Mouse (Mus musculus) cerebellum, adult 2 months (tissue): ENCODE measurements at regions not wholly inside any gene's neighbourhood (a gene's known extent, or its start where the extent isn't known, plus 50 kb on each side); places are given as distances from the start of the nearest gene placed in this dataset.

Source experiments
- DNase-seq, 2 experiments: peaks; one replicate each; pipeline ENCODE4 v3.0.0; 2021
- H3K27ac ChIP-seq: fragments of 200-500 bp; 2 replicates; pipeline ENCODE4 v1.5.1; 2012; ENCODE audit warnings: low read length, control low read depth, inconsistent platforms; ENCODE audit not compliant: insufficient read depth
- H3K27me3 ChIP-seq: fragments of 200-500 bp; 2 replicates; pipeline ENCODE4 v1.6.1; 2012; ENCODE audit warnings: inconsistent platforms, mild to moderate bottlenecking, low read length, moderate library complexity; ENCODE audit not compliant: control insufficient read depth, insufficient read depth
- H3K4me1 ChIP-seq: fragments of 200-500 bp; 2 replicates; pipeline ENCODE4 v1.6.1; 2011; ENCODE audit warnings: low read length; ENCODE audit not compliant: control insufficient read depth, insufficient read depth
- H3K4me3 ChIP-seq: fragments of 200-500 bp; replicated peaks from 2 replicates; pipeline ENCODE3; 2011; ENCODE audit warnings: mild to moderate bottlenecking, low read depth, low read length, control low read depth; ENCODE audit not compliant: insufficient read depth
- CTCF ChIP-seq: fragments of 200-500 bp; IDR thresholded peaks from 2 replicates; pipeline ENCODE4 v1.5.1; 2011; ENCODE audit warnings: low read depth, mild to moderate bottlenecking, control low read depth, low read length, moderate library complexity, borderline replicate concordance; ENCODE audit not compliant: insufficient read depth
- POLR2A ChIP-seq: fragments of 200-500 bp; IDR thresholded peaks from 2 replicates; pipeline ENCODE4 v1.6.1; 2011; ENCODE audit warnings: low read length, control low read depth, borderline replicate concordance; ENCODE audit not compliant: insufficient read depth
- WGBS: fragments of 180-500 bp; shearing (Covaris S2); methylation state at CpG from one replicate; pipeline ENCODE4 v1.1.7; 2018; 5-methylcytosine and 5-hydroxymethylcytosine counted together

DNA sequence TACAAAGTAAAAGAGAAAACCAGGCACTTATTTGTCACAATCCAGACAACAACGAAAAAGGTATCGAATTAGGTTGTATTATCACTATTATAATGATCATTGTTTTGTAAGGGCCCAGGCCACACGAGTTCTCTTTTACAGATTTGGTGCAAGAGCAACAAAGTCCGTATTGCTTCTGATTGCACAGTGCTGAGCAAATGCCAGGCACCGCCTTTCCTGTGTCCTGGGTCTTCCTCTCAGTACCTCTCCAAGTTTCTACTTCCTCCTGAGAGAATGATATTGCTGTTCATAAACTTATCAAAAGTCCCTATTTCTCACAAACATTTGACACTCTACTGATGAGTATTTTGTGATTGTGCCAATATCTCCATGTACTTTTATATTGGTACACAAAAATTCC is 431.3 kb upstream of the Tenm4 start:
- DNase-seq: no peak
- Histone ChIP-seq H3K4me1 (no peaks in the 10 kb centered on the region; the same call in 1 of the 2 replicates), H3K27ac (no peak overlapping the region), H3K27me3 (no peaks in the 10 kb centered on the region), H3K4me3 (no peak overlapping the region)
- WGBS: 87% methylated on average over 5 of the region's 5 CpGs
- TF ChIP-seq POLR2A: no peak
- no peak for TF ChIP-seq CTCF

DNA sequence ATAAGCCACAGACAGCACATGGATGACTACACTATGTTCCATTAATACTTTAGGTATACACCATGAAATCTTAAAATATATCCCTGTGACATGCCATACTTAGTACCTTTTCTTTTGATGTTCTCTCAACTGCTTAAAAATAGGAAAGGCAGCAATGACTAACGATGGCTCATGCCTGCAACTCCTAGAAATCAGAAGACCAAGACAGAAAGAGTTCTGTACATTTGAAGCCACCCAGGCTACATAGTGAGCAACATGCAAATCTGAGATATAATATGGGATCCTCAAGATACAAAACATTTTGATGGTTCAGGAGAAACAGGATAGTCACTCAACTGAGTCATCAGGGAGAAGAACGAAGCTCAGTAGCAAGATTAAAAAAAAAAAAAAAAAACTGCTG is 412.7 kb upstream of the Tenm4 start:
- TF ChIP-seq POLR2A (no peak), CTCF (no peak)
- no peak for DNase-seq
- H3K4me3 ChIP-seq: no peak overlapping the region
- H3K4me1 ChIP-seq: no peaks in the 10 kb centered on the region
- no peaks in the 10 kb centered on the region for H3K27me3 ChIP-seq
- WGBS: 77% methylated on average over 2 of the region's 2 CpGs
- H3K27ac ChIP-seq: no peak overlapping the region

DNA sequence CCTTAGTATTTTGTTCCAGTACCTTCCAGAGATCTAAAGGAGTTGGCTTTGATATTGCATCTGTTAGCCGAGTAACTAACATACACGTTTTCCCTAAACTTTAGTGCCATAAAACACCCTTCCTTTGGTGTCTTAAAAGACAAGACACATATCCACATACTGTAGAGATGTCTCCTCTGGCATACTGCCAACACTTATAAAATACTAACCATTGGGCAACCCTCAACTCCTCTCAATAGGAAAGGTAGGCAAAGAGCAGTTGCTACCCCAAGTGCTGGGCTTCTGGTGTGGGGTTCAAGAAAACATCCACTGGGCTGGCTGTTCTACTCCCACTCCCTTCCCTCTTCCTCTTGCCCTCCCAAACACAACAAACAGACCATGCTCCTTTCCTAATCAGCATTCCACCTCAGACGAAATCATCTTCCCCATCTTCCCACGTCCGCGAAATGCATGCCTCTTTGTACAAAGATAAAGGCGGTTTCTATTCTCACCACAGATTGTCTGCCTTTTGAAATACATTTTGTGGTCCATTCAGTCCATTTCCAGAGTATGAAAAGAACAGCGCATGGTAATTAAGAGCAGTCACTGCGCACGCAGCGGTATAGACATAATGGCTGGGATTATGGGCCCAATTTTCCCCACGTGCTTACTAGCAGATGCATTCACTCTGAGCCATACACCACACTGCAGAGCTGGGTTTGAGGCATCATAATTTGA is 409.9 kb upstream of the Tenm4 start:
- WGBS: 26% methylated on average over 12 of the region's 12 CpGs

DNA sequence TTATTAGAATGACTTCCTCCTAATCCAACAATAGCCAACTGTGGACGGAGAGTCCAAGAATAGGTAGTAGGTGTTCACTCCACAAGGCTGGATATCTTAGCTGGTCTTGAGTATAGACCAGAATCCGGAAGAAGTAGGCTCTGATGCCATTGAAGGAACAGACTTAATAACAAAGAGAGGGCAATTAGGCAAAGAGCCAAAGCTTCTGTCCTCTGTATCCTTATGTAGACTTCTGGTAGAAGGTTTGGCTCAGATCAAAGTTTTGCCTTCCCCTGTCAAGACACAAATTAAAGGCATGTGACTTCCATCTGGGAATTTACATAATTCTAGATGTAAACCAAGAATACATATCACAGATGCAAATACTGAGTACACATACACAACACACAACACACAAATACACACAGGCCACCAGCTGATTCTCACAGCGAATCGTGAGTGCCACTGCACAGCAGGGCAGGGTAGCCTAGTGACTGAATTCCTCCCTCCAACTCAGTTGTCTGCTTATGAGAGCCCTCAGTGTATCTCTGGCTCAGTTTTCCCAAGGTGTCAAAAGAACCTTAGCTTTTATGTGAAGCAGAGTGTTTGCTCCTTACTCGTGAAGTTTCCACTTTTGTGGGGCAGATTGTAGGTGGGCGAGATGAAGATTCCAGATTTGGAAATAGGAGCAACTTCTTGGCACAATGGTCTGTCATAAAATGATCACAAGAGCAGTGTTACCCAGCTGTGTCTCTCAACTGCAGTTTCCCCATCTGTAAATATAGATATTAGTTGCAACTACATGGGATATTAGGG is 404.5 kb upstream of the Tenm4 start:
- no peaks in the 10 kb centered on the region for H3K4me1 ChIP-seq
- WGBS: 67% methylated on average over 6 of the region's 6 CpGs
- H3K27me3 ChIP-seq: no peaks in the 10 kb centered on the region; the same call in 1 of the 2 replicates
- H3K27ac ChIP-seq: no peak overlapping the region
- TF ChIP-seq POLR2A (no peak), CTCF (no peak)
- no peak for DNase-seq
- H3K4me3 ChIP-seq: no peak overlapping the region

More for the DNA sequence above, 409.9 kb upstream of the Tenm4 start:
- Histone ChIP-seq H3K4me1 (no peaks in the 10 kb centered on the region), H3K27me3 (no peaks in the 10 kb centered on the region; the same call in 1 of the 2 replicates), H3K4me3 (no peak overlapping the region), H3K27ac (no peak overlapping the region)
- DNase-seq: no peak
- no peak for TF ChIP-seq CTCF
- no peak for TF ChIP-seq POLR2A

DNA sequence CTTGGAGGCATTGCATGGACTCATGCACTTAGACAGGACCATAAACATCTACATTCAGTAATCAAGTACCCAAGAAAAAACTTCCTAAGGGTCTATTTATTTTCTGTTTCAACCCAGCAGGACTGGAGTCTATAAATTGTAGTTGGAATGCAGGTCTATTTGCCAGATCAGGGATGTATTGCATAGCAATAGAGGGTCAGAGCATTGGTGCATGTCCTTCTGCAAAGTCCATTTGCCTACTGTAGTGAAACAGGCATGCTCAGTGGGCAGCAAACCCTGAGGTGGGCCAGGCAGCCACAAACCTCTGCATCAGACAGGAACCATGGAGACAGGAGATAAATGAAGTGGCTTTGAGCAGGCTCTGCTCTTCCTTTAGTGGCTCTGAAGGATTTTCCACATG is 386.5 kb upstream of the Tenm4 start:
- Histone ChIP-seq H3K4me1 (no peaks in the 10 kb centered on the region), H3K27ac (no peak overlapping the region), H3K4me3 (no peak overlapping the region), H3K27me3 (no peaks in the 10 kb centered on the region)
- no peak for DNase-seq
- TF ChIP-seq POLR2A (no peak), CTCF (no peak)

DNA sequence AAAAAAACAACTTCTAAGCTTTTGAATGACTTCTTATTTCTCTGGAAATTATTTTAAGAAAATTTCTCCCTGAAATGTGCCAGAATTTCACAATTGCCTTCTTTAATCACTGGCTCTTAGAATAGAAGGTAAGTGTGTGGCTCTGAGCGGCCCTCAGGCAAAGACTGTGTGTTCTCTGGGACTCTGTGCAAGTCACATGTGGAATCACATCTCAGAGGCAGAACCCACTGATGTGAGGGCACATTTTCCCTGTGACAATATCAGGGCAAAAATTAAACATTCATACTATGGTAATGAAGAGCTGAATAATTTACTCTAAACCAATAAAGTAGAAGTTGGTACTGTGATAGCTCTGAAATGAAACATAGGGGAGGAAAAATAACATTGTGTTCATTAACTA is 383.5 kb upstream of the Tenm4 start:
- H3K4me3 ChIP-seq: no peak overlapping the region
- H3K27ac ChIP-seq: no peak overlapping the region
- no peak for DNase-seq
- 94% methylated on average over 1 of the region's 1 CpGs for WGBS
- no peaks in the 10 kb centered on the region for H3K27me3 ChIP-seq
- H3K4me1 ChIP-seq: no peaks in the 10 kb centered on the region
- TF ChIP-seq POLR2A (no peak), CTCF (no peak)

- 93% methylated on average over 3 of the region's 3 CpGs for WGBS
- no peaks in the 10 kb centered on the region for H3K4me1 ChIP-seq
- no peak overlapping the region for H3K27ac ChIP-seq
- H3K27me3 ChIP-seq: no peaks in the 10 kb centered on the region
- TF ChIP-seq POLR2A (no peak), CTCF (no peak)
- H3K4me3 ChIP-seq: no peak overlapping the region
- no peak for DNase-seq
These were observed 383.1 kb upstream of the Tenm4 start for GRCm38 (mm10) chr7:95787951-95788350.

GRCm38 (mm10) chr7:95789424-95789823 is 381.6 kb upstream of the Tenm4 start:
- H3K4me1 ChIP-seq: no peaks in the 10 kb centered on the region
- DNase-seq: no peak
- no peak overlapping the region for H3K27ac ChIP-seq
- TF ChIP-seq CTCF (no peak), POLR2A (no peak)
- H3K4me3 ChIP-seq: no peak overlapping the region
- no peaks in the 10 kb centered on the region for H3K27me3 ChIP-seq
- WGBS: 94% methylated on average over 5 of the region's 5 CpGs
